Mouse (Mus musculus): Measurements from ENCODE around the gene Btbd2.

Btbd2 gene

GRCm38 (mm10) chr10:80671251-80671650, 14.4 kb upstream of the Btbd2 start:
- DNase-seq (ENCODE audit: low read depth, low spot score) = no peak

GRCm38 (mm10) chr10:80670531-80670930, 13.7 kb upstream of the Btbd2 start:
- DNase-seq (ENCODE audit: low read depth, low spot score) = no peak

- DNase-seq (ENCODE audit: low read depth, low spot score) = no peak
These were observed 13.0 kb upstream of the Btbd2 start for GRCm38 (mm10) chr10:80669737-80670485.

- DNase-seq (ENCODE audit: low read depth, low spot score) = no peak
These were observed 12.1 kb upstream of the Btbd2 start for GRCm38 (mm10) chr10:80669018-80669417.

- DNase-seq (ENCODE audit: low read depth, low spot score) = no peak
These were observed 11.7 kb upstream of the Btbd2 start for GRCm38 (mm10) chr10:80668614-80669013.

- DNase-seq (ENCODE audit: low read depth, low spot score) = no peak
These were observed 10.1 kb upstream of the Btbd2 start for GRCm38 (mm10) chr10:80666837-80667412.

- DNase-seq (ENCODE audit: low read depth, low spot score) = no peak
These were observed 9.3 kb upstream of the Btbd2 start for GRCm38 (mm10) chr10:80665981-80666733.

- DNase-seq (ENCODE audit: low read depth, low spot score) = no peak
These were observed 8.6 kb upstream of the Btbd2 start for GRCm38 (mm10) chr10:80665459-80665858.

GRCm38 (mm10) chr10:80665016-80665380, 8.1 kb upstream of the Btbd2 start:
- no peak for DNase-seq (ENCODE audit: low read depth, low spot score)

- no peak for DNase-seq (ENCODE audit: low read depth, low spot score)
These were observed 7.5 kb upstream of the Btbd2 start for GRCm38 (mm10) chr10:80664197-80665015.

- no peak for DNase-seq (ENCODE audit: low read depth, low spot score)
These were observed 6.8 kb upstream of the Btbd2 start for GRCm38 (mm10) chr10:80663485-80664196.

- DNase-seq (ENCODE audit: low read depth, low spot score) = no peak
These were observed 4.3 kb upstream of the Btbd2 start for GRCm38 (mm10) chr10:80661149-80661548.

GRCm38 (mm10) chr10:80659213-80659612, 2.3 kb upstream of the Btbd2 start:
- DNase-seq (ENCODE audit: low read depth, low spot score) = no peak

GRCm38 (mm10) chr10:80658841-80659202, 2.0 kb upstream of the Btbd2 start:
- DNase-seq (ENCODE audit: low read depth, low spot score) = no peak

GRCm38 (mm10) chr10:80658194-80658840, 1.4 kb upstream of the Btbd2 start:
- DNase-seq (ENCODE audit: low read depth, low spot score) = no peak

GRCm38 (mm10) chr10:80656130-80656862, 575 bp downstream of the Btbd2 start:
- peak; percentile 99 for DNase-seq (ENCODE audit: low read depth, low spot score)

GRCm38 (mm10) chr10:80655406-80656129, 1.3 kb downstream of the Btbd2 start:
- DNase-seq (ENCODE audit: low read depth, low spot score) = no peak

- DNase-seq (ENCODE audit: low read depth, low spot score) = no peak
These were observed 2.0 kb downstream of the Btbd2 start for GRCm38 (mm10) chr10:80654866-80655265.

GRCm38 (mm10) chr10:80653156-80653720, 3.6 kb downstream of the Btbd2 start:
- DNase-seq (ENCODE audit: low read depth, low spot score) = no peak
